Mouse (Mus musculus) thymus, adult 2 months (tissue): ENCODE measurements around the gene Wtip.

Source experiments
- CTCF ChIP-seq: fragments of 200-500 bp; IDR thresholded peaks from 2 replicates; pipeline ENCODE4 v1.5.1; 2012; ENCODE audit warnings: mild to moderate bottlenecking, control low read depth, low read length, moderate library complexity, borderline replicate concordance; ENCODE audit not compliant: control insufficient read depth, poor library complexity, insufficient read depth; ENCODE audit errors: extremely low read depth
- POLR2A ChIP-seq: fragments of 200-500 bp; IDR thresholded peaks from 2 replicates; pipeline ENCODE4 v1.6.1; 2012; ENCODE audit warnings: mild to moderate bottlenecking, low read length, control low read depth, moderate library complexity; ENCODE audit not compliant: control insufficient read depth, poor library complexity, insufficient read depth; ENCODE audit errors: extremely low read depth

DNA sequence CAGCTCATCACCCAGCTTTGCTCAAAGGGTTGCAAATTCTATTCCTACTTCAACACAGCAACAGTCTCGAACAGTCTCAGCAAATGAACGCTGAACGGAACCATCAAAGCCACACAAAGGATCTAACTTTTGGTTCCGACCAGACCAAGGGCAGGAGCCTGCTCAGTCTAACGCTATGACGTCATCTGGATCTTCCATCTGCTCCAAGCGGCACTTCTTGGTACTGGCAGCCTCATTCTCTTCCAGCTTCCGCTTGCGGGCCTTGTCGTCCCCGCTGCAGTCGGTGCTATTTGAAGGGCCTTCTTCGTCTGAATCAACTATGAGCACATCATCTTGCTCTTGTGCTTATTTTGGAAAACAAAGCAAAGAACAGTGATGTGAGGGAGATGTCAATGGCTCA lies 8.1 kb upstream of the Wtip start:
- TF ChIP-seq CTCF (no peak), POLR2A (no peak)
